Mouse (Mus musculus) kidney, adult 2 months (tissue): Measurements from ENCODE around the gene Mapk7.

Experiments
- CTCF ChIP-seq: fragments of 200-500 bp; conservative IDR thresholded peaks from 2 replicates; pipeline ENCODE4 v1.5.1; 2011; ENCODE audit warnings: low read depth, mild to moderate bottlenecking, control low read depth, low read length, moderate library complexity, mixed read lengths; ENCODE audit not compliant: insufficient read depth, insufficient read length
- POLR2A ChIP-seq: fragments of 200-500 bp; IDR thresholded peaks from one replicate; pipeline ENCODE4 v1.6.1; 2011; ENCODE audit warnings: low read depth, low read length, control low read depth

DNA sequence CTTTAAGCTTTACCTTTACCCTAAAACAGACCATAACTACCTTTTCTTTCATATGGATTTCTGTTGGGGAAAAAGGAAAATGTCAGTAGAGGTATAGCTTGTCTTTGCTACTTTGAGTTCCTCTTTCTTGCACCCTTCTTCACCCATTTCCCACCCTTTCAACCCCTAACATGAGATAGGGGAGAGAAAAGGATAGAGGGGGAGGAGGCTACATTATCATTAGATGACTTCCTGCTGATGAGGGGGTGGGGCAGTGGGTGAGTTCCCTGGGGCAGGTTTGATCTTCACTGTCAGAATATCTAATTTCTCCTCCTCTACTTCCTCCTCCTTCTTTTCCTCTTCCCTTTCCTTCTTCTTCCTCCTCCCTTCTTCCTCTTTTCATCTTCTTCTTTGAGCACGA is 3.3 kb upstream of the Mapk7 start:
- no peak for TF ChIP-seq POLR2A
- TF ChIP-seq CTCF = no peak
